Mouse (Mus musculus): ENCODE measurements around the gene Pbx1. TPM values are rescaled to one million over a fixed set of nuclear protein-coding genes. Genes with fewer than 3 reads are reported as not detected.

Pbx1 gene
- total and polyA plus RNA-seq, 2 experiments from 2014 or later, result 17.1 to 31.3 TPM

DNA sequence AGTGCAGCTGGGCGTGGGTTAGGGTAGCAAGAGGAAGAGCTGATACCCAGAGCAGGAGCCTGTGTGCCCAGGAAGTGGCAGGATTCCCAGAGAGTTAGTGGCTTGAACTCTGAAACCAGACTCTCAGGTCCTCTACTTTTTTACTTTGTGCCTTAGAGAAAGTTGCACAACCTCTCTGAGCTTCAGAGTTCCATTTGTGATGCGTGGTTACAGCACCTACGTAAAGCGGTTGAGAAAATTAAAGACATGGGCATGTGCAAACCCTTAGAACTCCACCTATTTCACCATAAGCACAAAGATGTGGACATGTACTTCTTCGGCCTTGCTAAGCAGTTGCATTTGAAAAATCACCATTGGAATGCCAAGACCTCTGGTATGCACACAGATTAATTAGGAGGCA is 294.2 kb downstream of the Pbx1 start:
- ATAC-seq (ENCODE audit: insufficient read depth, low read depth) (no peak), DNase-seq (ENCODE audit: low spot score) (no peak)
- H3K27me3 ChIP-seq (ENCODE audit: control insufficient read depth, insufficient read depth, low read length), result no peaks in the 10 kb centered on the region
- H3K4me3 ChIP-seq (ENCODE audit: low read depth, low read length), result no peak overlapping the region
- WGBS, result 89% methylated on average over 5 of the region's 5 CpGs
- H3K27ac ChIP-seq (ENCODE audit: low read depth), result no peak overlapping the region
- H3K4me1 ChIP-seq (ENCODE audit: control insufficient read depth, insufficient read depth), result no peaks in the 10 kb centered on the region
- H3K4me2 ChIP-seq (ENCODE audit: low read depth, low read length), result no peak overlapping the region
- H3K9me3 ChIP-seq (replicated peaks; ENCODE audit: control insufficient read depth, low read length), result no peaks in the 10 kb centered on the region
- TF ChIP-seq CTCF (IDR thresholded peaks at IDR 0.05; ENCODE audit: low read depth), result no peak
- no peak for TF ChIP-seq EP300 (IDR thresholded peaks at IDR 0.05; ENCODE audit: low read depth)
- H3K36me3 ChIP-seq (replicated peaks; ENCODE audit: control insufficient read depth, insufficient read depth, low read length), result no peaks in the 10 kb centered on the region
- H3K9ac ChIP-seq (replicated peaks; ENCODE audit: low read depth, low read length), result no peak overlapping the region

- H3K9ac ChIP-seq (replicated peaks; ENCODE audit: low read depth, low read length), result no peak overlapping the region
- no peak overlapping the region for H3K4me3 ChIP-seq (ENCODE audit: low read depth, low read length)
- no peak for DNase-seq (ENCODE audit: low spot score)
- H3K27me3 ChIP-seq (ENCODE audit: control insufficient read depth, insufficient read depth, low read length), result no peaks in the 10 kb centered on the region
- no peaks in the 10 kb centered on the region for H3K9me3 ChIP-seq (replicated peaks; ENCODE audit: control insufficient read depth, low read length)
- no peaks in the 10 kb centered on the region for H3K4me1 ChIP-seq (ENCODE audit: control insufficient read depth, insufficient read depth)
- H3K27ac ChIP-seq (ENCODE audit: low read depth), result no peak overlapping the region
- no peak for ATAC-seq (ENCODE audit: insufficient read depth, low read depth)
- no peak overlapping the region for H3K4me2 ChIP-seq (ENCODE audit: low read depth, low read length)
- 75% methylated on average over 6 of the region's 7 CpGs for WGBS
- H3K36me3 ChIP-seq (replicated peaks; ENCODE audit: control insufficient read depth, insufficient read depth, low read length), result no peaks in the 10 kb centered on the region
- TF ChIP-seq CTCF (IDR thresholded peaks at IDR 0.05; ENCODE audit: low read depth), result no peak
- no peak for TF ChIP-seq EP300 (IDR thresholded peaks at IDR 0.05; ENCODE audit: low read depth)
These were observed 296.5 kb downstream of the Pbx1 start for GRCm38 (mm10) chr1:168135545-168135944.

DNA sequence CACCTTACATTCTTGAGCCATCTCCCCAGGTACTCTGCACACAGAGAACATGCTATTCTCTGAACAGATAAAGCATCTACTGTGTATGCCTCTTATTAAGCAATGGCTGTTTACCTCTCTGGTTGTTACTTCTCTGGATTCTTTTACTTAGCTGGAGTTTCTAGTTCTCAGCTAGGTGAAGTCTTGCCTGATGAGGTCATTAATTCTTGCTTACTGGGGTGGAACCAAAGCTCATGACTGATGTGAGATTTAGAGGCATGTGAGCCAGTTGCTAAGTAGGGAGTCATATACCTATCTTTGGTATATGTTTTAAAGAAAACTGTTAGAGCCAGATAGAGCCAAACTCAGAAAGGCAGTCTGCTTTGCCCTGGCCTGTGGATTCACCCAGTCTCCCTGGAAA is 298.4 kb downstream of the Pbx1 start:
- no peak overlapping the region for H3K4me3 ChIP-seq (ENCODE audit: low read depth, low read length)
- no peaks in the 10 kb centered on the region for H3K9me3 ChIP-seq (replicated peaks; ENCODE audit: control insufficient read depth, low read length)
- H3K4me1 ChIP-seq (ENCODE audit: control insufficient read depth, insufficient read depth), result no peaks in the 10 kb centered on the region
- H3K36me3 ChIP-seq (replicated peaks; ENCODE audit: control insufficient read depth, insufficient read depth, low read length), result no peaks in the 10 kb centered on the region
- no peak for TF ChIP-seq CTCF (IDR thresholded peaks at IDR 0.05; ENCODE audit: low read depth)
- no peak for TF ChIP-seq EP300 (IDR thresholded peaks at IDR 0.05; ENCODE audit: low read depth)
- DNase-seq (ENCODE audit: low spot score) (peak; percentile 26), ATAC-seq (ENCODE audit: insufficient read depth, low read depth) (no peak)
- H3K27me3 ChIP-seq (ENCODE audit: control insufficient read depth, insufficient read depth, low read length), result no peaks in the 10 kb centered on the region
- H3K27ac ChIP-seq (ENCODE audit: low read depth), result no peak overlapping the region
- no peak overlapping the region for H3K4me2 ChIP-seq (ENCODE audit: low read depth, low read length)
- no peak overlapping the region for H3K9ac ChIP-seq (replicated peaks; ENCODE audit: low read depth, low read length)

DNA sequence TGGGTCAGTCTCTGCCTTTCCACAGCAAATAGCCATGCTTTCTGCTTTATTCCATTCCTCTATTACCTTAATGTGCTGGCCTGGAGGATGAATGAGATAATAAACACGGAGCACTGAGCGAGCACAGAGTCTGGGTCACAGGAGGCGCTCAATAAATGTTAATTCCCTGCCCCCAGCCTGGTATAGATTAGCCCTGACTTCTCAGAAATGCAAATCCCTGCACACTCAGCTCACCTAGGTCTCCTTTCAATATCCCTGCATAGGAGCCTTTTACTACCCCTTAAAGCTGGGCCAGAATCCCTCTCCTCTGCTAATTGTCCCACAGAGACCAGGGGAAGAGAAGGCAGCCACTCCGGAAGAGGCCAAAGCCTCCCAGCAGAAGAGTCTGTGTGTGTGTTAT is 304.1 kb downstream of the Pbx1 start:
- TF ChIP-seq EP300 (IDR thresholded peaks at IDR 0.05; ENCODE audit: low read depth) (no peak), CTCF (IDR thresholded peaks at IDR 0.05; ENCODE audit: low read depth) (no peak)
- DNase-seq (ENCODE audit: low spot score) (no peak), ATAC-seq (ENCODE audit: insufficient read depth, low read depth) (no peak)
- Histone ChIP-seq H3K27ac (ENCODE audit: low read depth) (no peak overlapping the region), H3K36me3 (replicated peaks; ENCODE audit: control insufficient read depth, insufficient read depth, low read length) (no peaks in the 10 kb centered on the region), H3K4me2 (ENCODE audit: low read depth, low read length) (no peak overlapping the region), H3K9ac (replicated peaks; ENCODE audit: low read depth, low read length) (no peak overlapping the region), H3K9me3 (replicated peaks; ENCODE audit: control insufficient read depth, low read length) (no peaks in the 10 kb centered on the region), H3K27me3 (ENCODE audit: control insufficient read depth, insufficient read depth, low read length) (no peaks in the 10 kb centered on the region), H3K4me1 (ENCODE audit: control insufficient read depth, insufficient read depth) (no peaks in the 10 kb centered on the region), H3K4me3 (ENCODE audit: low read depth, low read length) (no peak overlapping the region)
- WGBS, result 75% methylated on average over 4 of the region's 4 CpGs

GRCm38 (mm10) chr1:168124643-168125490 is 307.2 kb downstream of the Pbx1 start:
- Histone ChIP-seq H3K4me1 (ENCODE audit: control insufficient read depth, insufficient read depth) (no peaks in the 10 kb centered on the region), H3K36me3 (replicated peaks; ENCODE audit: control insufficient read depth, insufficient read depth, low read length) (no peaks in the 10 kb centered on the region; the same call in 1 of the 2 replicates), H3K27ac (ENCODE audit: low read depth) (no peak overlapping the region), H3K4me2 (ENCODE audit: low read depth, low read length) (no peak overlapping the region), H3K27me3 (ENCODE audit: control insufficient read depth, insufficient read depth, low read length) (no peaks in the 10 kb centered on the region), H3K9ac (replicated peaks; ENCODE audit: low read depth, low read length) (no peak overlapping the region), H3K9me3 (replicated peaks; ENCODE audit: control insufficient read depth, low read length) (no peaks in the 10 kb centered on the region), H3K4me3 (ENCODE audit: low read depth, low read length) (no peak overlapping the region)
- ATAC-seq (ENCODE audit: insufficient read depth, low read depth) (no peak), DNase-seq (ENCODE audit: low spot score) (no peak)
- TF ChIP-seq EP300 (IDR thresholded peaks at IDR 0.05; ENCODE audit: low read depth), result no peak
- no peak for TF ChIP-seq CTCF (IDR thresholded peaks at IDR 0.05; ENCODE audit: low read depth)
- WGBS, result 56% methylated on average over 5 of the region's 5 CpGs

- no peaks in the 10 kb centered on the region; the same call in 1 of the 2 replicates for H3K36me3 ChIP-seq (replicated peaks; ENCODE audit: control insufficient read depth, insufficient read depth, low read length)
- TF ChIP-seq EP300 (IDR thresholded peaks at IDR 0.05; ENCODE audit: low read depth), result no peak
- no peak for TF ChIP-seq CTCF (IDR thresholded peaks at IDR 0.05; ENCODE audit: low read depth)
- H3K4me3 ChIP-seq (ENCODE audit: low read depth, low read length), result no peak overlapping the region
- WGBS, result 72% methylated on average over 5 of the region's 5 CpGs
- H3K27ac ChIP-seq (ENCODE audit: low read depth), result no peak overlapping the region
- no peaks in the 10 kb centered on the region for H3K4me1 ChIP-seq (ENCODE audit: control insufficient read depth, insufficient read depth)
- no peaks in the 10 kb centered on the region for H3K27me3 ChIP-seq (ENCODE audit: control insufficient read depth, insufficient read depth, low read length)
- no peak overlapping the region for H3K9ac ChIP-seq (replicated peaks; ENCODE audit: low read depth, low read length)
- no peak overlapping the region for H3K4me2 ChIP-seq (ENCODE audit: low read depth, low read length)
- ATAC-seq (ENCODE audit: insufficient read depth, low read depth) (no peak), DNase-seq (ENCODE audit: low spot score) (no peak)
- no peaks in the 10 kb centered on the region for H3K9me3 ChIP-seq (replicated peaks; ENCODE audit: control insufficient read depth, low read length)
These were observed 314.0 kb downstream of the Pbx1 start for GRCm38 (mm10) chr1:168118077-168118476.
